Mouse (Mus musculus): ENCODE measurements around the gene Ttc28. TPM values are rescaled to one million over a fixed set of nuclear protein-coding genes. Genes with fewer than 3 reads are reported as not detected.
"Not testable (repeated sequence)": the region's sequence is repeated elsewhere in the genome, so short reads cannot be mapped to it uniquely, and the experiment has no call there.

Ttc28 gene
- polyA plus RNA-seq, 1 experiment from 2014 or later: 17.6 TPM

GRCm38 (mm10) chr5:110859013-110859650, 20.5 kb upstream of the Ttc28 start:
- peak; percentile 24; the same call in 1 of the 2 replicates for ATAC-seq (ENCODE audit: low FRiP score, low read depth)
- 59% methylated on average over 13 of the region's 13 CpGs for WGBS
- Histone ChIP-seq H3K36me3 (peaks cover 36% of the 10 kb centered on the region), H3K9ac (no peak overlapping the region), H3K27me3 (no peaks in the 10 kb centered on the region), H3K27ac (peak overlapping the region; percentile 65), H3K4me3 (no peak overlapping the region), H3K4me2 (replicated peaks) (no peak overlapping the region; the same call in 1 of the 2 replicates), H3K4me1 (peaks cover 2% of the 10 kb centered on the region; the same call in 1 of the 2 replicates), H3K9me3 (no peaks in the 10 kb centered on the region)

- H3K9me3 ChIP-seq: no peaks in the 10 kb centered on the region
- no peaks in the 10 kb centered on the region for H3K4me1 ChIP-seq
- 96% methylated on average over 5 of the region's 5 CpGs for WGBS
- no peak overlapping the region for H3K9ac ChIP-seq
- peaks cover 36% of the 10 kb centered on the region for H3K36me3 ChIP-seq
- ATAC-seq (ENCODE audit: low FRiP score, low read depth): no peak
- H3K4me3 ChIP-seq: no peak overlapping the region
- no peak overlapping the region for H3K27ac ChIP-seq
- no peaks in the 10 kb centered on the region for H3K27me3 ChIP-seq
- H3K4me2 ChIP-seq (replicated peaks): no peak overlapping the region
Measured at GRCm38 (mm10) chr5:110860445-110860844, 19.2 kb upstream of the Ttc28 start.

- H3K36me3 ChIP-seq: peaks cover 43% of the 10 kb centered on the region
- ATAC-seq (ENCODE audit: low FRiP score, low read depth): no peak
Measured at GRCm38 (mm10) chr5:110868460-110868859, 11.1 kb upstream of the Ttc28 start.

GRCm38 (mm10) chr5:110869242-110869669, 10.3 kb upstream of the Ttc28 start:
- Histone ChIP-seq H3K36me3 (peaks cover 40% of the 10 kb centered on the region), H3K4me1 (peaks cover 11% of the 10 kb centered on the region; the same call in 1 of the 2 replicates), H3K4me3 (no peak overlapping the region), H3K9ac (no peak overlapping the region), H3K27me3 (no peaks in the 10 kb centered on the region), H3K4me2 (replicated peaks) (no peak overlapping the region), H3K9me3 (no peaks in the 10 kb centered on the region), H3K27ac (no peak overlapping the region)
- no peak for ATAC-seq (ENCODE audit: low FRiP score, low read depth)
- WGBS: 69% methylated on average over 8 of the region's 8 CpGs

More at GRCm38 (mm10) chr5:110868460-110868859, 11.1 kb upstream of the Ttc28 start:
- Histone ChIP-seq H3K4me1 (peaks cover 11% of the 10 kb centered on the region; the same call in 1 of the 2 replicates), H3K4me3 (no peak overlapping the region), H3K9ac (no peak overlapping the region), H3K4me2 (replicated peaks) (no peak overlapping the region), H3K27me3 (no peaks in the 10 kb centered on the region), H3K27ac (no peak overlapping the region), H3K9me3 (no peaks in the 10 kb centered on the region)
- 87% methylated on average over 4 of the region's 4 CpGs for WGBS

- no peak for ATAC-seq (ENCODE audit: low FRiP score, low read depth)
- 84% methylated on average over 6 of the region's 6 CpGs for WGBS
- H3K36me3 ChIP-seq: peaks cover 23% of the 10 kb centered on the region; the same call in 1 of the 2 replicates
Measured at GRCm38 (mm10) chr5:110873160-110873559, 6.4 kb upstream of the Ttc28 start.

GRCm38 (mm10) chr5:110874711-110875110, 4.9 kb upstream of the Ttc28 start:
- H3K9me3 ChIP-seq: no peaks in the 10 kb centered on the region
- H3K4me1 ChIP-seq: peaks cover 38% of the 10 kb centered on the region
- H3K9ac ChIP-seq: no peak overlapping the region
- H3K4me2 ChIP-seq (replicated peaks): no peak overlapping the region
- no peaks in the 10 kb centered on the region for H3K27me3 ChIP-seq
- H3K27ac ChIP-seq: peak overlapping the region; percentile 77; the same call in 1 of the 2 replicates
- H3K4me3 ChIP-seq: no peak overlapping the region
- ATAC-seq (ENCODE audit: low FRiP score, low read depth): peak; percentile 72
- H3K36me3 ChIP-seq: peaks cover 23% of the 10 kb centered on the region; the same call in 1 of the 2 replicates

More at GRCm38 (mm10) chr5:110873160-110873559, 6.4 kb upstream of the Ttc28 start:
- no peak overlapping the region for H3K4me2 ChIP-seq (replicated peaks)
- no peak overlapping the region for H3K27ac ChIP-seq
- H3K4me1 ChIP-seq: peaks cover 36% of the 10 kb centered on the region
- H3K4me3 ChIP-seq: no peak overlapping the region
- no peaks in the 10 kb centered on the region for H3K9me3 ChIP-seq
- no peaks in the 10 kb centered on the region for H3K27me3 ChIP-seq
- H3K9ac ChIP-seq: no peak overlapping the region

- Histone ChIP-seq H3K36me3 (peaks cover 18% of the 10 kb centered on the region; the same call in 1 of the 2 replicates), H3K4me1 (peaks cover 41% of the 10 kb centered on the region), H3K4me3 (no peak overlapping the region), H3K27ac (peak overlapping the region; percentile 77; the same call in 1 of the 2 replicates), H3K9ac (0 out of 2 replicates have a peak overlapping the region, but pooled peaks have one; percentile 19), H3K9me3 (no peaks in the 10 kb centered on the region), H3K4me2 (replicated peaks) (no peak overlapping the region; the same call in 1 of the 2 replicates), H3K27me3 (no peaks in the 10 kb centered on the region)
- ATAC-seq (ENCODE audit: low FRiP score, low read depth): peak; percentile 25; the same call in 1 of the 2 replicates
- 73% methylated on average over 1 of the region's 1 CpGs for WGBS
Measured at GRCm38 (mm10) chr5:110875286-110875685, 4.3 kb upstream of the Ttc28 start.

GRCm38 (mm10) chr5:110877666-110878505, 1.7 kb upstream of the Ttc28 start:
- Histone ChIP-seq H3K4me1 (peaks cover 43% of the 10 kb centered on the region), H3K36me3 (peaks cover 7% of the 10 kb centered on the region), H3K9me3 (no peaks in the 10 kb centered on the region), H3K27ac (no peak overlapping the region), H3K4me2 (replicated peaks) (no peak overlapping the region), H3K27me3 (no peaks in the 10 kb centered on the region), H3K9ac (no peak overlapping the region), H3K4me3 (no peak overlapping the region)
- WGBS: 72% methylated on average over 5 of the region's 5 CpGs
- no peak for ATAC-seq (ENCODE audit: low FRiP score, low read depth)

GRCm38 (mm10) chr5:110878526-110878925, 1.1 kb upstream of the Ttc28 start:
- H3K4me3 ChIP-seq; H3K27ac ChIP-seq; H3K27me3 ChIP-seq; ATAC-seq (ENCODE audit: low FRiP score, low read depth); H3K9me3 ChIP-seq; H3K36me3 ChIP-seq; H3K9ac ChIP-seq; H3K4me2 ChIP-seq (replicated peaks): not testable (repeated sequence)
- 97% methylated on average over 1 of the region's 1 CpGs for WGBS
- peaks cover 43% of the 10 kb centered on the region for H3K4me1 ChIP-seq

- Histone ChIP-seq H3K4me3 (peak overlapping the region; percentile 82), H3K4me1 (peaks cover 43% of the 10 kb centered on the region), H3K36me3 (peaks cover 9% of the 10 kb centered on the region), H3K27me3 (no peaks in the 10 kb centered on the region), H3K9ac (peak overlapping the region; percentile 93), H3K9me3 (no peaks in the 10 kb centered on the region), H3K4me2 (replicated peaks) (peak overlapping the region; percentile 83), H3K27ac (peak overlapping the region; percentile 84; the same call in 1 of the 2 replicates)
- 67% methylated on average over 7 of the region's 7 CpGs for WGBS
- ATAC-seq (ENCODE audit: low FRiP score, low read depth): no peak
Measured at GRCm38 (mm10) chr5:110879042-110879441, 561 bp upstream of the Ttc28 start.

GRCm38 (mm10) chr5:110888596-110888995, 9.0 kb downstream of the Ttc28 start:
- H3K9me3 ChIP-seq: no peaks in the 10 kb centered on the region
- no peak for ATAC-seq (ENCODE audit: low FRiP score, low read depth)
- no peak overlapping the region for H3K27ac ChIP-seq
- H3K4me3 ChIP-seq: no peak overlapping the region
- peaks cover 55% of the 10 kb centered on the region for H3K36me3 ChIP-seq
- no peaks in the 10 kb centered on the region for H3K27me3 ChIP-seq
- H3K4me1 ChIP-seq: no peaks in the 10 kb centered on the region
- WGBS: 81% methylated on average over 4 of the region's 4 CpGs
- H3K9ac ChIP-seq: no peak overlapping the region
- no peak overlapping the region for H3K4me2 ChIP-seq (replicated peaks)

GRCm38 (mm10) chr5:110889945-110890344, 10.3 kb downstream of the Ttc28 start:
- ATAC-seq (ENCODE audit: low FRiP score, low read depth): no peak
- WGBS: 77% methylated on average over 1 of the region's 1 CpGs

More at GRCm38 (mm10) chr5:110889945-110890344, 10.3 kb downstream of the Ttc28 start:
- peaks cover 57% of the 10 kb centered on the region for H3K36me3 ChIP-seq
- no peak overlapping the region for H3K9ac ChIP-seq
- no peaks in the 10 kb centered on the region for H3K27me3 ChIP-seq
- H3K4me3 ChIP-seq: no peak overlapping the region
- no peak overlapping the region for H3K27ac ChIP-seq
- no peaks in the 10 kb centered on the region for H3K9me3 ChIP-seq
- no peaks in the 10 kb centered on the region for H3K4me1 ChIP-seq
- H3K4me2 ChIP-seq (replicated peaks): no peak overlapping the region

Measured in limb, embryonic 13.5 days (tissue).